Mouse (Mus musculus) macrophage (primary cell): ENCODE results near the gene Kif3b. TPM values are rescaled to one million over a fixed set of nuclear protein-coding genes. Genes with fewer than 3 reads are reported as not detected.

Source experiments
- H3K27ac ChIP-seq: fragments of 350-480 bp; formaldehyde crosslinking; 2 replicates; pipeline ENCODE4 v1.9.0; 2021
- H3K36me3 ChIP-seq: fragments of 350-480 bp; formaldehyde crosslinking; 2 replicates; pipeline ENCODE4 v1.9.0; 2021; ENCODE audit errors: inconsistent target
- H3K4me3 ChIP-seq: fragments of 350-480 bp; formaldehyde crosslinking; 2 replicates; pipeline ENCODE4 v1.9.0; 2021; ENCODE audit errors: inconsistent target
- H3K79me2 ChIP-seq: fragments of 350-480 bp; formaldehyde crosslinking; 2 replicates; pipeline ENCODE4 v1.9.0; 2021; ENCODE audit errors: inconsistent target
- WGBS: methylation state at CpG from one replicate; pipeline ENCODE4 v1.1.7; 2026; ENCODE audit warnings: inconsistent platforms; ENCODE audit not compliant: missing documents; 5-methylcytosine and 5-hydroxymethylcytosine counted together
- polyA plus RNA-seq: library from polyadenylated mRNA; stranded (reverse); fragments of 250-400 nt; gene quantifications from 3 replicates; pipeline ENCODE4 v1.2.4, GENCODE M21; 2018; ENCODE audit warnings: inconsistent platforms

Gene Kif3b
- polyA plus RNA-seq, 1 experiment from 2014 or later = 32.8 TPM

DNA sequence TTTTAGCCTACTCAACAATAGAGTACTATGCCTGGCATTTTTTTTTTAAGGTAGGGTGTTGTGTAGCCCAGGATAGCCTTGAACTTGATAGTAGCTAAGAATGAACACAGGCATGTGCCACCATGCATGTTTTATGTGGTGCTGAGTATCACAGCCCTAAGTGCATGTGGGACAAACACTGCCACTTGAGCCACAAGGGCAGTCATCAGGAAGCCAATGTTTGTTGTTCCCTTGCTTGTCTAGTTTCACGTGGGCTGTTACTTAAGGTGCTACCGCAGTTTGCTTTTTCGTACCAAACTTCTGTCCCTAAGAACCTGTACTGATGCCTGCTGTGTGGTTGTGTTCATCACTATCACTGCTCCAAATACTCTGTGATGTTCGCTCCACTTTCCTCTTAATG is 27.2 kb downstream of the Kif3b start:
- Histone ChIP-seq H3K27ac (peak overlapping the region; percentile 83), H3K79me2 (no peaks in the 10 kb centered on the region; the same call in 1 of the 2 replicates), H3K4me3 (no peak overlapping the region), H3K36me3 (peaks cover 44% of the 10 kb centered on the region)
- 90% methylated on average over 4 of the region's 4 CpGs for WGBS

DNA sequence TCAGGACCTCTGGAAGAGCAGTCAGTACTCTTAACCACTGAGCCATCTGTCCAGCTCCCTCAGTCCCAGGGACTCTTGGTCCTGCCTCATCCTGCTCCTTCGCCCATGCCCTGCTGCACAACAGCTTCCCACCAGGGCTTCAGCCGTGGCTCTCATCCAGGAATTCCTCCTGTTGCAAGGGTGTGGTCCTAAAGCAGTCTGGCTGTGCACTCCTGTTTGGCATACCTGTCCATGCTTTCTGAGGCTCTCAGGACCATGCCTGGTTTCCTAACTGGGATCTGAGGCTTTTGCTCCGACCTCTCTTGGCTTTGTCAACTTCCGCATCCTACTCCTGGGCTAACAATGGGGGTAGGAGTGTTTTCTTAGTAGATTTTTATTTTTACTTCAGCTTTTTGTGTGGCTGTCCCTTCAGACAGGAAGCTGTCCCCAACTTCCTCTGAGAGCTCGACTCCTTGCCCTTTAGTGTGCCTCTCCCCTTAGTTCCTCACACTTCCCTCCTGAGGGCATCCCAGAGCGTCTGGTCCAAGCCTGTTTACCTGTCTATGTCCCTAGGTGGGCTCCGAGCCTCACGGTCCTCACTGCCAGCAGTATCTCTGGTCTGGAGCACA is 27.9 kb downstream of the Kif3b start:
- WGBS = 19% methylated on average over 8 of the region's 8 CpGs
- peaks cover 51% of the 10 kb centered on the region for H3K36me3 ChIP-seq

DNA sequence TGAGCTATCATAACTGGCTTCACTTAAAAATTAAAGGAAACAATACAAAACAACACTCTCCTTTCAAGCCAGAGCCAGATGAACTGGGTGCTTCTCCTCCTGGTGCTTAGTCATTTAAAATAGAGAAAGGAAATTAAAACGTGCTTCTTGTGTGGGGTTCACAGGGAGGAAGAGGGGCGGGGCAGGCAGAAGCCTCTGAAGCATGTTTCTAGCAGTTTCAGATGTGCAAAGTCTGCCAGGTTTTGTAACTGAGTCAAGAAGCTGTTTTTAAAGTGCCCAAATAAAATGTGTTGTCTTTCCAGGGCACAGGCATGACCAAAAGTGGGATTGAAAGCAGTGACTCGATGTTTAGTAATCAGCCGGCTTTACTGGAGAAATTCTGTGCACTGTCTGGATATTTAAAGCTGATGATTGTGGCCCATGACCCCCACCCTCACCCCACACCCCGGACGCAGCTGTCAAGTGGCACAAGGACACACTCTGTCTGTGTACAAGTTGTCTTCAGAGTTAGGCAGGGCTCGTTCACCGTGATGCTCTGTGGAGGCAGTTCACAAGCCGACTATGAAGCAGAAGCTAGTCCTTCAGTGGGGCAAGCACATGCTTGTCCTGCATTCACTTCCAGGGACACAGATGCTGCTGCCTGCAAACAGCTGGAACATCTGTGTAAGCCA is 34.6 kb downstream of the Kif3b start:
- H3K36me3 ChIP-seq = peaks cover 64% of the 10 kb centered on the region
- 67% methylated on average over 9 of the region's 9 CpGs for WGBS
- no peak overlapping the region for H3K27ac ChIP-seq
- H3K79me2 ChIP-seq = no peaks in the 10 kb centered on the region
- H3K4me3 ChIP-seq = no peak overlapping the region

More for the DNA sequence above, 27.9 kb downstream of the Kif3b start:
- no peaks in the 10 kb centered on the region; the same call in 1 of the 2 replicates for H3K79me2 ChIP-seq
- no peak overlapping the region for H3K4me3 ChIP-seq
- peak overlapping the region; percentile 83 for H3K27ac ChIP-seq

DNA sequence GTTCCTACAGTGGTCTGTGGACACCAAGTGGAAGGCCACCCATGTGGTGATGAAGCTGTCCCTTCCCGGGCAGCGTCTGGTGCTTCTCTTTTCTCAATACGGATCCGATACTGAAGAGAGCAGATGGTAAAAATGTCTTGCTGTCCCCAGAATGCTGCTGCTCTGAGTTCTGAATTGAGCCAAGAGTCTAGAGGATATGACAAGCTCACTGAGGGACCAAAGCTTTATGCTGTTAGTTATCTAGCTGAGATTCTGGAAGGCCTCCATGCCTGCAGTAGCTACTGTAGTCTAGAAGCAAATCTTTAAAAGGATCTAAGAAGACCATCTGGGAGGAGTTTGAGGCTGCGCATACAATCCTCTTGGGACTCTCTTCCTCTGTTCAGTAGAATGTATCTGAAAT is 41.1 kb downstream of the Kif3b start:
- H3K4me3 ChIP-seq = no peak overlapping the region
- H3K27ac ChIP-seq = no peak overlapping the region
- H3K79me2 ChIP-seq = no peaks in the 10 kb centered on the region
- peaks cover 31% of the 10 kb centered on the region; the same call in 1 of the 2 replicates for H3K36me3 ChIP-seq
- 97% methylated on average over 5 of the region's 5 CpGs for WGBS

DNA sequence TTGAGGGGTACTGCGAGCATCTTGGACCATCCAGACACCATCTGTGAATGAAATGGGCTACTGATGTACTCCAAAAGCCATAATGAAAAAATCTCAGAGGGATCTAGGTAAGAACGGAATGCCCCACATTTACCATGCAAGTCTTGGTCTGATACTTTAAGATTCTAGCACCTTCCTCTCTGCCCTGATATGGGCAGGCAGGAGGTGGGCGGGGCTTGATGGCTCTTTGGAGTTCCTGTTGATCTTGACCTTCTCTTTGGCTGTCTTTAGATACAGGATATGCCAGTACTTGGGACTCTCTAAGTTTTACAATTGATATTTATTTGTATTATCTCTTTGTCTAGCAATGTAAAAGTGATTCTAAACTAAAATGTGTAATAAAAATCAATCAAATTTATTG is 41.8 kb downstream of the Kif3b start:
- H3K4me3 ChIP-seq = no peak overlapping the region
- 92% methylated on average over 3 of the region's 3 CpGs for WGBS
- no peak overlapping the region for H3K27ac ChIP-seq
- H3K36me3 ChIP-seq = peaks cover 27% of the 10 kb centered on the region; the same call in 1 of the 2 replicates
- H3K79me2 ChIP-seq = no peaks in the 10 kb centered on the region

DNA sequence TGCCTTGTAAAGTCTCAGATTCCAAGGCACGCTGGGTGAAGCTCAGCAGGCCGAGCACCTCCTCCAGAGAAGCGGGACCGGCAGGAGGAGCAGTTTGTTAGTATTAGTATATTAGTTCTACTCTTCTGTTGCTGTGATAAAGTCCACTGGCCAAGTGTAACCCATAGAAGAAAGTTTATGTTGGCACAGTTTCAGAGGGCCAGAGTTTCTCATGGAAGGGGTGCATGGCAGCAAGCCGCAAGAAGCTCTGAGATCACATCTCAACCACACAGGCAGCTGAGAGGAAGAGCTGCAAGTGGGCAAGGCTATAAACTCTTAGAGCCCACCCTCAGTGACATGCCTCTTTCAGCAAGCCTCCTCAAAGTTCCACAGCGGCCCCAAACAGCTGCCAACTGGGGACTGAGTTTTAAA is 42.6 kb downstream of the Kif3b start:
- 92% methylated on average over 6 of the region's 6 CpGs for WGBS
- H3K27ac ChIP-seq = no peak overlapping the region
- H3K4me3 ChIP-seq = no peak overlapping the region
- peaks cover 27% of the 10 kb centered on the region; the same call in 1 of the 2 replicates for H3K36me3 ChIP-seq
- no peaks in the 10 kb centered on the region for H3K79me2 ChIP-seq

DNA sequence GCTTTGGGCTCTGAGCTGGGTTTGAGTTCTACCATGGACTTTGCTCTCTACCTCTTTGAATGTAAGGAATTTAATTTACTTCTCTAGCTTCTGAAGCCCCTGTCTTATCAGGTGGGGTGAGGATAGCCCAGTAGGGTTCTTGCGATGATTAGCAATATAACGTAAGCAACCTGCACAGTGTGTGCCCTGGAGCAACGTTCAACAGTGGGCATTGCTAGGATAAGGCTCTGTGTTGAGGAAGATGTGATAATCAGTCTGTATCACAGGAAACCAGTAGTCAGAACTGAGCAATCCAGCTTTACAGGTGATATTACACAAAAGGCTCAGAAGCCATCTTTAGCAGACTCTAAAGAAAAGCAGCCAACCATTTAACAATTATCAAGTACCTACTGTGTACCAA is 43.1 kb downstream of the Kif3b start:
- Histone ChIP-seq H3K36me3 (peaks cover 26% of the 10 kb centered on the region; the same call in 1 of the 2 replicates), H3K4me3 (no peak overlapping the region), H3K27ac (no peak overlapping the region), H3K79me2 (no peaks in the 10 kb centered on the region)
- WGBS = 86% methylated on average over 3 of the region's 3 CpGs

DNA sequence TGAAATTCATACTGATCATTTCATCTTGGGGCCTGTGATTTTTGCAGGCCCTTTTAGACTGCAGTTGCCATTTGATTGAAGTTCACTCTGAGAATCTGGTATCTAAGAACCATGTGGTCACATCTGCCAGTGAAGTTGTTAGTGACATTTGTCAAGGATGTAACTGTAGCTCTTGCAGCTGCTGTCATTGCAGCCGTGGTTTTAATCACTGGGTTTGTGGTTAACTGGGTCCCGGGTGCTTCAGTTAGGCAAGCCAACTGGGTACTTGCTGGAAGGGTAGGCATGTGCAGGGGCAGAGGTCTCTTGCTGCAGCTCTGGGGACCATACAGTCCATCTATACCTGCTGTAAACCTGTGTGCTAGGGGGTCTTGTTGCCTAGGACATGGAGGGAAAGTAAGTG is 44.9 kb downstream of the Kif3b start:
- H3K4me3 ChIP-seq = no peak overlapping the region
- H3K79me2 ChIP-seq = no peaks in the 10 kb centered on the region
- H3K36me3 ChIP-seq = peaks cover 7% of the 10 kb centered on the region; the same call in 1 of the 2 replicates
- no peak overlapping the region for H3K27ac ChIP-seq
- WGBS = 0% methylated on average over 2 of the region's 2 CpGs

DNA sequence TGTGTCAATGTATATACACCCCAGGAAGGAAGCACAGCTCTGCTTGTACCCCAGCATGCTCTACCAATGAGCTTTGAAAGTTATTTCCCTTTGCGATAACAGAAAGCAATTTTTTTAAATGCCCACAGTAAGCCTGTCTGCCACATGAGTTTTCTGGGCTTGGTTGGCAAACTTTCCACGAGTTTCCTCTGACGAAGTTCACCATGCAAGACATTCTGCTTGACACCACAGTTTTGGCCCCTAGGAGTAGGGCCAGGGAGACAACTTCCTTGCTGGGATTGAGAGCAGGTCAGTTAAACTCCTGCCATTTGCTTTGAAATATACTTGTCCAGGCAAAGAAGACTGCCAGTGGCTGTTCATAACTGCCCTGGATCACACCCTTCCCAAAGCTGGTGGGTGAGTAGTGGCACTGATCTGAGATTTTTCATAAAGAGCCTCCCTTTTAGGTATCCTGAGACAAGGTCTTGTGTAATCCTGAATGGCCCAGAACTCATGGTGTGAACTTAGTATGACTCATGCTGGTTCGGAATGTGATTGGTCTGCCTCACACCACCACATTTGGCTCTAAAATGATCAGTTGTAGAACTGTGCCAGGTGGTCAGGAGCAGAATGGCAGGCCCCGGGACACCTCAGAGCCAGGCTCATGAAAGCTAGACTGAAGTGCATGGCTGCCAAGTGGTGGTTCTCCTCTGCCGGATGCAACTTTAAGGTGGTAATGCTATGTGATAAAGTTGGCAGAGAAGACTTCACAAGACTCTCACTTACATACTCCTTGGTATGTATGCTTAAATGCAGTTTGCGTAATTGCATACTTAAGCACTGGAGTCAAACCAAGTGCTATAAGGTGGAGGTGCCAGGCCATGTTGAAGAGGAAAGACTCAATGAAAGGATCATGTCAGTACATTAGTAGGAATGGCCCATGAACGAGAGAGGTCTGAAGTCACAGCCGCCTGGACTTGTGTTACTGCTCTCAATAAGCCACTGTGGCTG is 47.4 kb downstream of the Kif3b start:
- no peaks in the 10 kb centered on the region for H3K79me2 ChIP-seq
- H3K27ac ChIP-seq = peak overlapping the region; percentile 59
- H3K4me3 ChIP-seq = no peak overlapping the region
- 64% methylated on average over 7 of the region's 9 CpGs for WGBS
- H3K36me3 ChIP-seq = no peaks in the 10 kb centered on the region

DNA sequence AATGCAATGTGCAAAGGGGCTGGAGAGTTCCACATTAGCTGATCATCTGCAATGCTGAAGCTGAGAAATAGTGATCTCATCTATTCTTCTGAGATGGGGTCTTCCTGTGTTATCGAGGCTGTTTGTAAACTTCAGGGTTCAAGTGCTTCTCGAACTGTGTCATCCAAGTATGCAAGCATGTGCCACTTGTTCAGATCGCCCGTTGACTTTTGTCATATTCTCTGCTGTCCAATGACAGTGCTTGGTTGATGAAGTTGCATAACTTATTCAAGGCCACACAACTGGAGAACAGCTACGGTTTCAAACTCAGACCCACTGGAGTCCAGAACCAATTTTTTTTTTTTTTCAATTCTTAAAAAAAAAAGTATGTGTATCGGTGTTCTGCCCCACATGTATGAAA is 51.0 kb downstream of the Kif3b start:
- Histone ChIP-seq H3K36me3 (no peaks in the 10 kb centered on the region), H3K27ac (no peak overlapping the region), H3K79me2 (peaks cover 8% of the 10 kb centered on the region), H3K4me3 (no peak overlapping the region)
- 90% methylated on average over 6 of the region's 6 CpGs for WGBS

DNA sequence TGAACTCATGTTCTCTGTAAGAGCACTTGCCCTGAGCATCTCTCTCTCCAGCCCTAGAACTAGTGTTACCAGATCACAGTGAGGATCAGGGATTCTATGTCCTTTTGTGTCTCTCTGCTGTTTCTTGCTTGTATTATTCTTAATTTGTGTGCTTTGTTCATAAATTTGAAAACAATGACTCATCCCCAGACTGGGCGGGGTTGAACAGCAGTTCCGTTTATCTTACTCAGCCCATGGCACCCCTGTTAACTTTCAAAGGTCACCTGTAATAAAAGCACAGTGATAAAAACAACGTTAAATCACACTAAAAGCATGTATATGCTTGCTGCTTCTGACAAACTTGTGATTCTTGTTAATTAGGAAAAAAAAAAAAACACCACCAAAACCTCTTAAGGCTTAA is 51.4 kb downstream of the Kif3b start:
- Histone ChIP-seq H3K27ac (no peak overlapping the region), H3K4me3 (no peak overlapping the region), H3K79me2 (peaks cover 13% of the 10 kb centered on the region), H3K36me3 (no peaks in the 10 kb centered on the region)
- 58% methylated on average over 3 of the region's 3 CpGs for WGBS

DNA sequence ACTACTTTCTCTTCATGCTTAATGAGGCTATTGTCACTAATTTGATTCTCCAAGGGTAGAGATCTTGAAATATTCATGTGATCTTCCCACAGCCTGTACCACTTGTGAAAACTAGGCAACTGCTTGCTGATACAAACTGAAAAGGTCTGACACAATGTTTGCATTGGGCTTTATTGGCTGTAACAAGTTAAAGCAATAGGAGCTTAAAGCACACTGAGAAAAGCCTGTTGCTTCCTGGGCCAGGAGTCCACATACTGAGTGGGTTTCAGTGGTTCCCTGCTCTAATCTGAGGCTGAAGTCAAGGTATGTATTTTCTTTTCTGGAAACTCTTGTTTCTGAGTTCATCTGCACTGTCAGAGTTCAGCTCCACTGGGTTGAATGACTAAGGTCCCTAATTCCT is 52.0 kb downstream of the Kif3b start:
- Histone ChIP-seq H3K36me3 (no peaks in the 10 kb centered on the region), H3K27ac (no peak overlapping the region), H3K4me3 (no peak overlapping the region), H3K79me2 (peaks cover 19% of the 10 kb centered on the region)

DNA sequence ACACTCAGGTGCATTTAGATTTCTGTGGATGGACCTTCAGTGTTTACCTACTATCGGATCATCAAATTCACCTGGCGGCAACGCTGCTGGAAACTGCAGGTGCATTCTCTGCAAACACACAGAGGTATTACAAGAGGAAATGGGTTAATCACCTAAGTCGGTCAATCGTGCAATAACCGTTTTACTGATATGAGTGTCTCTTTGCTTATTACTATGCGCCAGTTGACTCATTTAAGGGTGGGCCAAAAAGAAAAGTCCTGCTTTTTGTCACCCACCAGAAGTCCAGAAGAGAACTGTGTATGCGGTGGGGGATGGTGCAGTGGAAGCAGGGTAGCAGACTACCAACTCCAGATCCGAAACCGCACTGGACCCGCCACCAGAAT is 53.8 kb downstream of the Kif3b start:
- 2% methylated on average over 11 of the region's 11 CpGs for WGBS
- H3K4me3 ChIP-seq = peak overlapping the region; percentile 66
- no peaks in the 10 kb centered on the region for H3K36me3 ChIP-seq

DNA sequence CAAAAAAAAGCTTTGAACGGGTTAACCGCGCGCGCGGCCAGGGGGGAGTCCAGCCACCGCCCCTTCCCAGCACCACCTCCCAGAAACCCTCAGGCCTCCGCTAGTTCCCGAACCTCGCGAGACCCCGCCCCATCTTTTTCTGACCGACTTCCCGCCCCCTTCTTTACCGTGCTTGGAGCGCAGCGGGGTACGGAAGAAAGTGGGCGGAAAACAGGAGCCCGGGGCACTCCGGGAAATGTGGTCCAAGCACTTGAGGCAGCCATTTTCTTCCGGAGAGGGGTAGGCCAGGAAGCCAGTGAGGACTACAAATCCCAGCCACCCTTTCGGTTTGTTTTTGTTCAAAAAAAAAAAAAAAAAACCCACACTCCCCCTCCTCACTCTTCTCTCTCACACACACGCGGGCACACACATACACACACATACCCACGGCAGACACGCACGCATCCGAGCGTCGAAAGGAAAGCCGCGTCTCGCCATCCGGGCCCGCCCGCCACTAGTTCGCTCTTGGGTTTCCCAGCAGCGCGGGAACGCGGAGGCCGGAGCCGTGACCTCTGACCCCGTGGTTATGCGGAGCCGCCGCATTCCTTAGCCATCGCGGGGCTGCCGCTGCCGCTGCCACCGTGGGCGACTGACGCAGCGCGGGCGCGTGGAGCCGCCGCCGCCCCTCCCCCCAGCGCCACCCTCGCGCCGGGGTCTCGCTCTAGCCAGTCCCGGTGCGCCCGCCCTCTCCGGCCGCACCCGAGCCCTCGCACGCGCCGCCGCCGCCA is 54.4 kb downstream of the Kif3b start, which contains the start of gene Asxl1:
Gene Asxl1, plus strand, starts transcription at position 376 of the 767 bp plus-strand sequence.
- Histone ChIP-seq H3K36me3 (no peaks in the 10 kb centered on the region), H3K79me2 (peaks cover 41% of the 10 kb centered on the region), H3K4me3 (peak within 1 kb of the TSS; percentile 82), H3K27ac (peak within 1 kb of the TSS; percentile 76)
- 1% methylated on average over 43 of the region's 79 CpGs for WGBS

More for the DNA sequence above, 53.8 kb downstream of the Kif3b start:
- Histone ChIP-seq H3K79me2 (peaks cover 37% of the 10 kb centered on the region), H3K27ac (peak overlapping the region; percentile 74)
